Mouse (Mus musculus) gastrocnemius, postnatal 4 days (tissue): ENCODE measurements around the gene Synpo2. TPM values are rescaled to one million over a fixed set of nuclear protein-coding genes. Genes with fewer than 3 reads are reported as not detected.

Experiments used
- DNase-seq, 2 experiments: peaks; one replicate each; pipeline ENCODE4 v3.0.0; 2021 to 2022; ENCODE audit warnings: low spot score in 2 of 2, mixed read lengths in 2 of 2
- total RNA-seq, 2 experiments: library from RNA; stranded (reverse); gene quantifications; 2 replicates each; pipeline ENCODE4 v1.2.3; 2021

Gene Synpo2
- total RNA-seq, 2 experiments from 2014 or later: 110 to 129 TPM

DNA sequence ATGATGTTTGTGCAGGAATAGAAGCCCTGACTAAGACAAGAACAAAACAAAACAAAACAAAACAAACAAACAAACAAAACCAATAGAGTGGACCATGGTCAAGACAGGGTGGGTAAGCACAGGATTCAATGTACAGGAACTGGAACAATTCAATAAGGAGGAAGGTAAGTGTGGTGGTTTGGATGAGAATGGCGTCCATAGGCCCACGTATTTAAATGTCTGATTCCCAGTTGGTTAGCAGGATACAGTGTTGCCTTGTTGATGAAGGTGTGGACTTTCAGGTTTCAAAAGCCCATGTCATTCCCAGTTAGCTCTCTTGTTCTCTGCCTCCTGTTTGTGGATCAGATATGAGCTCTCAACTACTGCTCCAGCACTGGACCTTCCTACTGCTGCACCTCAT, 140.8 kb downstream of the Synpo2 start:
- no peak for DNase-seq

DNA sequence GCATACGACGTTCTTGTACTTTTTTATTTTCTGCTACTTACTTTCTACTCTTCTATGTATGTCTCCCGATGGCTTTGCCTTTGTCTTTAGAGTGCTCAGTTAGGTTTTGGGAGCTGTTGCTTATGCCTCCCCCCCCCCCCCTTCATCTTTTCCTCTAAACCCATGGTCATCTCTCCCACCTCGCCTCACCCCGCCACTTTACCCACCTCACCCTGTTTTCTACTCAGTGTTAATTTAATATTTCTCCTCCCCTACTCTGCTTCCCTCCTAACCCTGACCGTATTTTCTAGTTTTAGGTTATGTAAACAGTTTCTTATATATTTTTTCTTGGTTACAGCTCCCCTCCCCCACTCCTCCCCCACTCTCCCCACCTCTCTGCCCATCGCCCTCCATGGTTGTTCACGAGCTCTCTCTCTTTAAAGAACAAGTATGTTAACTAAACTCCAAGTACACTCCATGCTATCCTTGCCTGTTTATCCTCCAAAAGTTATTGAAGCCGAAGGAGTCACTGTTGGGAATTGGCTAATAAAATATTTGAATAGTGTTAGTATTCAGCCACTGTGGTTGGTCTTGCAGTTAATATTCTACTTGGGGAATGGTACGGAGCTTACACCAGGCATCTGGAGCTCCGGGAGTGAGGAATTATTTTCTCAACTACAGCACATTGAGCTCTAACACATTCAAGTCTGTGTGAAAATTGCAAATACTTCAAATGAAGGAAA, 142.1 kb downstream of the Synpo2 start:
- no peak for DNase-seq

DNA sequence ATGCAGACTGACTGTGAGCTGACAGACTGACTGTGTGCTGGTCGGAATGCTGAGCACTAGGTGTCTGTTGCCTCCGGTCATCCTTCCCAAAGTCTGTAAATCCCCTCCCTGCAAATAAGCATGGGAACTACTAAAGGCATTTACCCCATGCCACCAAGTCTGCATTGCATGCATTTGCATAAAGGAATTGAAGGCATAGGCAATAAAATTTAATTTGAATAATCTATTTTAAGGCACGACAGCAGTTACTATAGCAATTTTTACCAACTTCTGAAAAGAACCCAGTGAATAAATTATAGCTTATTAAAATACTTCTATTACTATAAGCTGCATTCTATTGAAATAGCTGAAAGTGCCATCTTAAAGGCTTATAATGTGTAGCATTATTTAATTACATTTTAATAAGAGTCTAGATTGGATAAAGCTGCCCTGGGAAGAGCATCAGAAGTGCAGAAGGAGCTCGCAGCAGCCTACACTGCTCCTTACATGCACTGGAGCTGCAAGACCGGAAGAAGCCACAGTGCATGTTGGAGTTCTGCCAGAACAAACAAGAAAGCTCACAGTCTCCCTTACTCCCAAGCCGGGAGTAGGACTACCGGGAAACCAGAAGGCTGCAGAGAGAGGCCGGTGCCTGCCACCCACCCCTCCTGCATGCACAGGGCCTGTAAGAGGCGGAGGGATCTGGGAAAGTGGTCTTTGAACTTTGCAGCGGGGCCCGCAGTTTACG, 142.9 kb downstream of the Synpo2 start:
- no peak for DNase-seq

DNA sequence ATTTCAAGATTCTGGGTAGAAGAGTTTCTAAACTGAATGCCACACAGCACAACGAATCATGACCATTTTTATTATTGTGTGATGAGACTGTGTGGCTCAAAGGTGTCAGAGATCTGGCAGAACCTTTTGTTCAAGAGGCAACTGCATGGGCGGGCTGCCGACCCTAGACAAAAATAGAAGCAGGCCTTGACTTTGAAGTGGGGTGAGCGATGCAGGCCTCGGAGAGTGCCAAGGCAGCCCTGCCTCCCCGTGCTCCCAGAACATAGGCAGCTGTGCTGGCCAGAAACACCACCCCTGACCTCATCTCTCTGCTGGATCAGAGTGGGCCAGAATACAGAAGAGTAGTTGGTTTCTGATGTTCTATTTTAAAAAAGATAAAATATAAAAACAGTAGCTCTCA, 143.5 kb downstream of the Synpo2 start:
- DNase-seq: peak in 1 of 2 experiments; percentile 44

DNA sequence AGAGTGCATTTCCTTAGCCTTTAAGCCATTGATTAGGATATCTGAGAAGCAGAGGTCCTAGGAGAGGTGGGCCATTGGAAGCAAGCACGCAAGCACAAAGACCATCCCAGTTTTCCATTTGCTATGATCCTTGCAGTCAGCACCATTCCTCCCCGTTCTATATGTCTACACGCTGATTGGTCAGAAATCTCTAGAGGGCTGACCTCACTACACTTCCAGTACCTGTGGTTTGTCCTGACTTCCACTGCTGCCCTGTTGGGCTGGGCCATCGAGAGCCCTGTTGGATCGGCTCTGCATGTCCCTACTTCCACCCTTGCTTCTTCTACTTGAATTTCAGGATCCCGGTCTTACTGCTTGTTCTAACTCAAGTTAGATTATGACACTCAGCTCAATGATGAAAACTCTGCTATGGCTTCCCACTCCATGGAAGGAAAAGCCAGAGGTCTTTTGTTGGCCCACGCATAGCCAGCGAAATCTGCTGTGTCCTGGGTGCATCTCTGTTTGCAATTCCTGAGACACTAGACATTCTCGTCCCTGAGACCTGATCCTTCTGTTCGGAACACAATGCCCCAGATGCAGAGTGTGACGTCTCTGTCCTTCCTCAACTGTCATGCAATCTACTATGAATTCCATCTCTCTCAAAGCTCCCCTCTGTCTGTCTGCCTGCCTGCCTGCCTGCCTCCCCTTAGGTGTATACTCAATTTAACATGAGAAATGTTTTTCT, 146.5 kb downstream of the Synpo2 start:
- no peak for DNase-seq

DNA sequence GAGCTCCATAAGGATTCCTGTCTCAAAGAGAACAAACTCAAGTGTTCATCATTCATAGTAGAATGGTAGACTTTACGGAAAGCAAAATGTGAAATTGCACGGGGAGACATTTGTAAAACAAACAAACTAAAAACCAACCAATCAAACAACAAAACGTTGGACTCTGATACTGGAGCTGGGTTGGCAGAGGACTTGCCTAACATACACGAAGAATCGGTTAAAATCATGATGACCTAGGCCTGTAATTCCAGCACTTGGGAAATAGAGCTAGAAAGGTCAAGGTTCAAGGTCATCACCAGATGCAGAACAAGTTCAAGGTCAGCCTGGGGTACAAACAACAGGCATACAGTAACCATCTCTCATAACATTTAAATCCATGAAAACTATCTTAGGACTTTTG, 147.7 kb downstream of the Synpo2 start:
- no peak for DNase-seq

DNA sequence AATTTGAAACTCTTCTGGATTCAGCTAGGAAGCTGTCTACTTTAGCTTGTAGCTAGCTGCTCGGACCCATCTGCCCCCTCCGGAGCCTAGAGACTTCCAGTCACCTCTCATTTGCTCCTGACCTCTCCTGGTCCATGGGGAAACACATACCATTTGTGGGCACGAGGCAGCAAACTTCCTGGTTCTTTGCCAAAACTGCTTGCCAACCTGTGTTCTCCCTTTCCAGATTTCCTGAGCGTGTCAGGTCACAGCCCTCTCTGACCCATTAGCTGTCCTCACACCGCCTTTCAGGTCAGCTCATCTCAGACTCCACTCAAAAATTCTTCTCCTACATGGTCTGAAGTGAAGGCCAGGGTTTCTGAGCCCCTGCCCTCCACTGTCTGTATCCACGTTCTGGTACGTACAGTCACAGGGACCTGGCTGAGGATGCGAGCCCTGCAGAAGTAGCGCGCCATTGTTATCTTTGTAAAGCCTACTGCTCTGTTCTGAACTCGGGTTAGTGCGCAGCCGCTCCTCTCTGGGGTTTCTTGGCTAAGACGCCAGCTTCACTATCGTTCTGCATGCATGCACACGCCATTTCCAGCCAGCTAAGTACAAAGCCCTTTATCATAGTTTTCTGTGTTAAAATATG, 150.0 kb downstream of the Synpo2 start:
- DNase-seq: peak in 1 of 2 experiments; percentile 15

DNA sequence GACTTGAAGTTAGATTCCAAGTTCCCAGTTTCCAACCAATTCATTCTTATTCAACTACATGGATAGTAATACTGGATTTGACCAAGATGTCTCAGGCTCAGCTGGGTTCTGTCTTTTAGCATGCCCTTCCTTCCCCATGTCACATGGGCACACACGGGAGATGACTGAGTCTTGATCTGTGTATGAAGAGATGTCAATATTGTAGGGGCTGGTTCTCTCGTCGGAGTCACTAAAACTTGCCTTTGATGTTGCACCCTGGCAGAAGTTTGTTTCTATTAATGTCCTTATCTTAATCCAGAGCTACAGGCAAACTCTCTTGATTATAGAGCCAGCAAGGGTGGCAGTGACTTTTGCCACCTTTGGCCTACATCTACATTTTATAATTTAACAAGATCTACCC, 154.3 kb downstream of the Synpo2 start:
- no peak for DNase-seq

DNA sequence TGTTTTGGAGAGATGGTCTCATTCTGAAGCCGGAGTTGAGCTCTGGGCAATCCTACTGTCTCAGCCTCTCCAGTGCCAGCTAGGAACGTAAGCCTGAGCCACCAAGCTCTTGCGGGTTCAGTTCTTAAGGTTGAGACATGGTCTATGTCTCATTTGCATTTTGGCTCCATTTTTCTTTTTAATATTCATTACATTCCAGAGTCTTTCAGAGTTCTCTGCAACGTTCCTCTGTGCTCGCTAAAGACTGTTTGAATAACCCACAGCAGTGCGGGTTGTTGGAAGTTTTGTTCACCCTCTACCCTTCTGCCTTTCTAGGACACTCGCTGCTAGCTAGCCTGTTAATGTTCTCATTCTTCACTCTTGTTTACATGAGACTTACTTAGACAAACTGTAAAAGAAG, 155.0 kb downstream of the Synpo2 start:
- no peak for DNase-seq

DNA sequence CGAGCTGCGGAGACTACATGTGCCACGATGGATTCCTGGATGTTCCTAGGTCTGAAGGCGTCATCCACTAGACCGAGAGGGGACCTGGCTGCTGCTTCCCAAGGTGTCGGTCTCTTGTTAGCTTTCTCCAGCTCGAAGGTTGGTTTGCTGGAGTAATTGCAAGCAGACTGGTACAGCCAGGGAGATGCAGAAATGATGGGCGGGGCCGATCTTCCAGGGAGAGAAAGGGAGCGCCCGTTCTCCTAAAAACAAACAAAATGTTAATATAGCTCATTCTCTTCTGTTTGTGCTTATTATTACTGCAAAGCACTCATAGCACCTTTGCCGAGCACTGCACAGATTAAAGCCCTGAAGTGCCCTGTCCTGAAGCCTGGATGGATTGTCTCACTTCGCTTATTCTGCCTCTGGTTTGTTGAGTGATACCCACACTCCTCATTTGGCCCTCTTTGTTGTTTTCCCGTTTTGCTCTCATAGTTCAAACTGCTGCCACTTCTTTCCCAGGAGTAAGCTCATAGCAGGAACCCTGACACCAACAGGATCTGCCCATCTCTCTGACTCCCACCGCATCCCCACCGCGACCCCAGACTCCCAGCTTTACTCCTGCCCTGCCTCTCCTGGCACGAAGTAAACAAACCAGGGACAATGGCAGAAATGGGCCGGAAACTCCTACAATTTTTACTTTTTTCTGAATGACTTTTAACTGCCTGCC, 155.8 kb downstream of the Synpo2 start:
- no peak for DNase-seq

DNA sequence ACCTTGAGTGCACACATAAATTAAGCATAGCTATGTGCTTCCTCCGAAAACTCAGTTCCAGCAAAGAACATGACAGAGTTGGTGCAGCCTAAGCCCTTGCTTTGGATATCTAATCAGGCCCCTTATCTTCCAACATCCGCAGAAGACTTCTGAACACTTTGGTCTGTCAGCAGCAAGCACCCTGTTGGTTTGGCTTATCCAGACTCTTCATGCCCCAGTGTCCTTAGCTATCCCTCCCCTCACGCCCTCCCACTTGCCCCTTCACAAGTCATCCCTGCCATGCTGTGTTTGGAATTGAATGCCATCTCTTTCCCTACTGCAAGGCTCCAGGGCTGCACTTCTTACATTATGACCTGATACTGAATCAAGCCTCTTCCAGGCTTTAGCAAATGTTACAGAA, 160.2 kb downstream of the Synpo2 start:
- DNase-seq: no peak

DNA sequence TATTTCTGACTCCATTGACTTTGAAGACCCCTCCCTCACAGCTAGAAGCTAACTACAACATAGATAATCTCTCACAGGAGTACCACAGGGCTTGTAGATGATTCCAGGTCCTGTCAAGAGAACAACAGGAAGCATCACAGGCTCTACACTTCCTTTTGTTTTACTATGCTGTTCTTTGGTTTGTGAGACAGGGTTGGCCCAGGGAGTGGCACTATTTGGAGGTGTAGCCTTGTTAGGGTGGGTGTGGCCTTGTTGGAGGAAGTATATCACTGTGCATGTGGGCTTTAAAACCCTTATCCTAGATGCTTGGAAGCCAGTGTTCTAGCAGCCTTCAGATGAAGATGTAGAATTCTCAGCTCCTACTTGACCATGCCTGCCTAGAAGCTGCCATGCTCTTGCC, 160.9 kb downstream of the Synpo2 start:
- no peak for DNase-seq

DNA sequence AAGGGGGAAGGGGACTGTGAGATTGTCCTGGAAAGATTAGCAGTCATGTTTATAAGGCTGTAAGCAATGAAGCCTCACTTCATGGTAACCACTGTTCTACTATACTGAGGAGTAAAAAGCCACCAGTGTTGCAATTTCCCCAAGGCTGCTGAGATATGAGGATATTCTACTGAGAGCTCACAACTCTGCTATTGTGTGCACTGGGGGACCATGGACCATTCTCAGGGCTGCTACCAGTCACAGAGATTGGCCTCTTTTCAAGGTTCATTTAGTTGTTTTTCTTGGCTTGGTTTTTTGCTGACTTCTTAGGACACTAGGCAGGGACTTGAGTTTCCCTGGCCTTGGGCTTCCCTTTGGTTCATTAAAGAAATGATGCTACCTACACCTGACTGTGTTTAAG, 162.6 kb downstream of the Synpo2 start:
- DNase-seq: no peak

DNA sequence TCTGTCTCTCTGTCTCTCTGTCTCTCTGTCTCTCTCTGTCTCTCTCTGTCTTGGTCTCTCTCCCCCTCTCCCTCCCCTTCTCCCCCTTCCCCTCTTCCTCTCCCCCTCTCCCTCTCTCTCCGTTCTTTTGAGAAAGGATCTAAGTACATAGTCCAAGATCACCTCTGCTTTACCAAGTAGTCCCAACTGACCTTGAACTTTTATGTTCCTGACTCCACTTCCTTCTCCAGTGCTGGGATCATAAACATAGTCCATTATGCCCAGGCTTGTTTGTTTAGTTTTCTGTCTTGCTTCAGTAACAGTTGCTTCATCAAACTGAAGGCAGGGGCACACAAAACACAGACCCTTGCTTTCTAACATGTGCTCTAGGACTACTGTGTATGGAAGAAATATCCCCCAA, 163.5 kb downstream of the Synpo2 start:
- DNase-seq: no peak

DNA sequence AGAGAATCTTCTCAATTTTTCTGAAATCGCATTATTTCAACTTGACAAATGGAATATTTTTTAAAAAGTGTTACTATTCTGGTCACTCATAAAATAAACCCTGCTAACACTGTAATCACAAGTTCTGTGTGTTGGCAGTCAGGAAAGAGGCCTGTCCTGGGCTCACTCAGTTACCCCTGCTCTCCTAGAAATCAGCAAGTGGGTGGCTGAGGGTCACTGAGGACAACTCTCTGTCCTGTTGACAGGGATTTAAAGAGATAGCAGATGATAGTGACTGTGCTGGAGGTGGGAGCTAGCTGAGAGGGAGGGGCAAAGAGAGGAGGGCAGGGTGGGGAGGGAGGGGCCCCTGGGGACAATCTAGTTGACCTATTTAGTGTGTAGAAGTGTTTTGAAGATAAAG, 165.0 kb downstream of the Synpo2 start:
- no peak for DNase-seq

DNA sequence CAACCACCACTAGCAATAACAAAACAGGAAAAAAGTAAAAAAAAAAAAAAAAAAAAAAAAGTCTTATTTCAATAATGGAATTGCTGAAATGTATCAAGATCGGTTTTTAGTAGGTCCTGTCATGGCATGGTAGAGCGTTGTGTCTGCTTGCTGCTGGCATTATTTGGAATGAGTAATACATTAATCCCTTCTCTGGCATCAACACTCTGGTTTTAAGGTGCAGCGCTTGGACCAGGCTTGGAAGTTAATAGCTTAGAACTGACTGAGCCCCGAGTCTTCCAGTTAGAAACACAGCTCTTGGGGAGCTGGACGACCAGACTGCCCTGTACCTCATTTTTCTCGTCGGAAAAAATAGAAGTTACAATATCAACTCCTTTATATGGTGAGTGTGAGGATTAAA, 169.1 kb downstream of the Synpo2 start:
- no peak for DNase-seq

DNA sequence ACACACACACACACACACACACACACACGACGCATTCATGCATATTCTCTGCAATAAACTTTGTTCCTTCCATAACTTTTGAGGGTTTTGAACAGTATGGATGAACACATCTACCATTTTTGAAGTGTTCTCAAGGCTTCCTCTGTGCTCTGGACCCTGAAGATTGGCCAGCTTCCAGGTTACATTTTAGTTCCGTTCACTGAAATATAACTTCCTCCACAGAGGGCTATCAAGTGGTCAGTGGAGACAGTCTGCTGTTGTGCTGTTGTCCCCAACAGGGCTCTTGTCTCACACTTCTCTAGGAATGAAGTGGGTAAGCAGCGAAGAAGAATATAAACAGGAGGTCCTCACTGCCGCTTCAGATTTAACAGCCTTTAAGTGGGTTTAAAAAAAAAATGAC, 170.5 kb downstream of the Synpo2 start:
- DNase-seq: no peak

DNA sequence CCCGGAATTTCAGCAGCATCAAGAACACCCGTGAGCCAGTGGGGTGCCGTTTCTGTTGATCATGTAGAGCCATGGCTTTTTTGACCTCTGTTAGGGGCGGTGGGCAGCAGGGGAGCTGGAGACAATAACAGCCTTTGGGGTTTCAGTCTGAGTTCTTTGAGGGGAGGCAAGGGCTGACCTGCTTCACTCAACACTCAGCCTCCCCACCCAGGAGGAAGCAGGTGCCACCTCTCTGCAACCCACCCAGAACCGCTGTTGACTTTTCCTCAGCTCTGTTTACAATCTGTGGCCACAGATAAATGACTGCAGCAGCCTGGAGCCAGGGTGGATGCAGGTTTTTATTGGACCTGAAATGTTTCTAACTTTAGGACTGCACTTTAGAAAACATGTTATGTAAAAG, 171.8 kb downstream of the Synpo2 start:
- DNase-seq: no peak

DNA sequence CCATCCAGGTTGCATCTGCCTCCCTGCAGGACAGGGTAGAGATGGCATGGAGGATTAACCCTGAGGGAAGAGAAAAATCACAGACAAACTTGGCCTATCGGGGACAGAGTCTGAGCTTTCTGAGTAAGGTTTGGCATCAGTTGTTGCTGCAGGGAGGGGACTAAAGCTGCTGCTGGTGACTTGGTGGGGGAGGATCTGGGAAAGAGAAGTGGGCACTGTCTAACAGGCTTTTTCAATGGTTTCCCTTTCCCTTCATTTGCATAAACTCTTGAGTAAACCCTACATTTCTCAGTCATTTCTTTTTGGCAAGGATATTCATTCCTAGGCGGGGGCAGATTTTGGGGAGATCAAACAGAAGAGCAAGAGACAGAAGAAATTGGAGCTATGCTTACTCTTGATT, 174.0 kb downstream of the Synpo2 start:
- no peak for DNase-seq

DNA sequence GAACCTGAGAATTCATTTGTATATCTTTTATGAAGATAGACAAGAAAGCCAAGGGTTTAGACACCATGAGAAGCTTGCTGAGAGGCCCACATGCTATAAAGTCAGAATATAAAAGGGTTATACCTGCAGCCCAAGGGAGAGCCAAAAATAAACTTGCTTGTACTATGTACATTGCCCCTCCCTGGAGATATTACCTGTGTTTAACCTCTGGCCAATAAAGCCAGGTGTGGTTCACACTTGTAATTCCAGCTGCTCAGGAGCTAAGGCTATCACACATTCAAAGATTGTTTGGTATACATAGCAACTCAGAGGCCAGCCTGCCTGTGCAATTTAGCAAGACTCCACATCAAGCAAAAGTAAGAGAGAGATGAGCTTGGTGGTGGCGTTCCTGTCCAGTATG, 177.1 kb downstream of the Synpo2 start:
- DNase-seq: no peak

DNA sequence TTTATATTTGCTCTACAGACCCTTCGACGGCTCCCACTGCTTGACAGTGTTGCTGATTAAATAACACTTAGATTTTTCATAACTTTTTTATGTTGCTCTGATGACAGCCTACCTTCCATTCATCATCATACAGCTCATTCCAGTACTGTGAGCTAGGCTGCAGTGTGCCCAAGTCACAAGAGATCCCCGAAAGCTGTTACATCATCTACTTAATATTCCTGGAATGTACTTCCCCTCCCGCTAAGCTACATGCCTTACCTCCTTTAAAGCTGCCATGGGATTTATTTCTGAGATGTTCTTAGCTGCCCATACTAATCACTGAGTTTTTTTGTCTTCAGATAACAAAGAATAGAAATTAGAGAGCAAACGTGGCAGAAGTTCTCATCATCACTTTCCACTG, 181.8 kb downstream of the Synpo2 start:
- DNase-seq: no peak
